Mouse (Mus musculus) cerebellum, adult 2 months (tissue): ENCODE results near the gene Exosc7. TPM values are rescaled to one million over a fixed set of nuclear protein-coding genes. Genes with fewer than 3 reads are reported as not detected.

Experiments used
- DNase-seq, 2 experiments: peaks; one replicate each; pipeline ENCODE4 v3.0.0; 2021
- H3K27ac ChIP-seq: fragments of 200-500 bp; 2 replicates; pipeline ENCODE4 v1.5.1; 2012; ENCODE audit warnings: low read length, control low read depth, inconsistent platforms; ENCODE audit not compliant: insufficient read depth
- H3K27me3 ChIP-seq: fragments of 200-500 bp; 2 replicates; pipeline ENCODE4 v1.6.1; 2012; ENCODE audit warnings: inconsistent platforms, mild to moderate bottlenecking, low read length, moderate library complexity; ENCODE audit not compliant: control insufficient read depth, insufficient read depth
- H3K4me1 ChIP-seq: fragments of 200-500 bp; 2 replicates; pipeline ENCODE4 v1.6.1; 2011; ENCODE audit warnings: low read length; ENCODE audit not compliant: control insufficient read depth, insufficient read depth
- H3K4me3 ChIP-seq: fragments of 200-500 bp; replicated peaks from 2 replicates; pipeline ENCODE3; 2011; ENCODE audit warnings: mild to moderate bottlenecking, low read depth, low read length, control low read depth; ENCODE audit not compliant: insufficient read depth
- CTCF ChIP-seq: fragments of 200-500 bp; IDR thresholded peaks from 2 replicates; pipeline ENCODE4 v1.5.1; 2011; ENCODE audit warnings: low read depth, mild to moderate bottlenecking, control low read depth, low read length, moderate library complexity, borderline replicate concordance; ENCODE audit not compliant: insufficient read depth
- POLR2A ChIP-seq: fragments of 200-500 bp; IDR thresholded peaks from 2 replicates; pipeline ENCODE4 v1.6.1; 2011; ENCODE audit warnings: low read length, control low read depth, borderline replicate concordance; ENCODE audit not compliant: insufficient read depth
- WGBS: fragments of 180-500 bp; shearing (Covaris S2); methylation state at CpG from one replicate; pipeline ENCODE4 v1.1.7; 2018; 5-methylcytosine and 5-hydroxymethylcytosine counted together
- polyA plus RNA-seq: library from polyadenylated mRNA; depleted of rRNA; stranded (reverse); fragments of >200 nt; gene quantifications from 2 replicates; pipeline ENCODE4 v1.2.3, GENCODE M21; 2012

Exosc7 gene
- polyA plus RNA-seq, 1 experiment = 57.2 TPM

DNA sequence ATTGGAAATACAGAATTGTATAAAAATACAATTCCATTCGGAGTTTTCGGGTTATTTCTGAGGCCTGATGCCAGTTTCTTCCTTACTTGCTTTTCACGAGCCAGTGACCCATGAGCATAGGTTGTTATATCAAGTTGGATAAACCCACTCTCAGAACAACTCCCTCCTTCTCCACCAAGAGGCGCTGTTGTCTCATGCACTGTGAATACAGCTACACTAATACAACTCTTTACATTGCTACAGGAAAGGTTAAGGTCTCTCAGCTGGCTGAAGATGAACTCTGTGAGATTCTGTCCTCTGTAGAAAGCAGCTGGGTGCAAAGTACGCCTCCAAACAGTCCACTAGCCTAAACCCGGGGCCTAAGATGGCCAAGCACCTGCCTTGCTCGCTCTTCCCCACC is 46.3 kb downstream of the Exosc7 start:
- no peaks in the 10 kb centered on the region for H3K27me3 ChIP-seq
- TF ChIP-seq POLR2A = no peak
- TF ChIP-seq CTCF = no peak
- no peaks in the 10 kb centered on the region for H3K4me1 ChIP-seq
- no peak overlapping the region for H3K4me3 ChIP-seq
- peak in 1 of 2 experiments; percentile 27 for DNase-seq
- no peak overlapping the region for H3K27ac ChIP-seq
- WGBS = 66% methylated on average over 7 of the region's 7 CpGs

DNA sequence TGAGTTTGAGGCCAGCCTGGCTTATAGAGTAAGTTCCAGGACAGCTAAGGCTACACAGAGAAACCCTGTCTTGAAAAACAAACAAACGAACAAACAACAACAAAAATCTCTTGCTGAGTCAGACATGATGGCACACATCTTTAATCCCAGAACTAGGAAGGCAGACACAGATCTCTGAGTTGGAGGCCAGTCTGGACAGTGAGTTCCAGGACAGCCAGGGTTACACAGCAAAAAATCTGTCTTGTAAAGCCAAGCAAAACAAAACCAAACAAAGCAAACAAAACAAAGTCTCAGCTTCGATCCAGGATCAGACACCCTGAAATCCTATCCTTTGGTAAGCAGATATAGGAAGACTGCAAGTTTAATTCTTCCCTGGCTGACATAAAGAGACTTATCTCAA is 48.8 kb downstream of the Exosc7 start:
- H3K27ac ChIP-seq = no peak overlapping the region
- 68% methylated on average over 2 of the region's 2 CpGs for WGBS

DNA sequence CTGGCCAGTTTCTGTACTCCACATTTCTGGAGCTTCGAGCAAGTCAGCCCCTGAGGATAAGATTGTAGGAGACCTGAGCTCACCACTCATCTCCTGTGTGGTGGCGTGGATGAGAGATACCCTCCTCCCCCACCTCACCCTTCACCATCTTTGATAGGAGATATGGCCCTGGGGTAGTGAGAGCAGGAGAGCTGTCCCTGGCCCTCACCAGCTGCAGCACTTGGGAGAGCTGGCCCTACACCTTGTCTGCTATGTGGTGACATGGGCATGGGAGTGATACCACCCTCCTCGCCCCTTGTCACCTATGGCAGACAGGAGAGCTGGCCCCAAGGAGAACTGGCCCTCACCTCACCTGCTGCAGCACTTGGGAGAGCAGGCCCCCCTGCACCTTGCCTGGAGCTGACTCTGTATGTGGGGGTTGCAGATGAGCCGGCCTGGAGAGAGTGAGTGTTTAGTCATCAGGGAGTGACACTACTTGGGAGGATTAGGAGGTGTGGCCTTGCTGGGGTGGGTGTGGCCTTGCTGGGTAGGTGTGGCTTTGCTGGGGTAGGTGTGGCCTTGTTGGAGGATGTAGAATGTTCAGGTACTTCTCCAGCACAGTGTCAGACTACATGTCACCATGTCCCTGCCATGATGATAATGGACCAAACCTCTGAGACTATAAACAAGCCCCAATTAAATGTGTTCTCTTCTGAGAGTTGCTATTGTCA is 50.1 kb downstream of the Exosc7 start:
- H3K4me1 ChIP-seq = no peaks in the 10 kb centered on the region
- no peak for DNase-seq
- H3K4me3 ChIP-seq = no peak overlapping the region
- WGBS = 89% methylated on average over 4 of the region's 4 CpGs
- H3K27me3 ChIP-seq = no peaks in the 10 kb centered on the region
- no peak overlapping the region for H3K27ac ChIP-seq
- TF ChIP-seq POLR2A = no peak
- TF ChIP-seq CTCF = no peak

More for the DNA sequence above, 48.8 kb downstream of the Exosc7 start:
- no peak for DNase-seq
- H3K4me3 ChIP-seq = no peak overlapping the region
- no peak for TF ChIP-seq POLR2A
- no peak for TF ChIP-seq CTCF
- H3K27me3 ChIP-seq = no peaks in the 10 kb centered on the region
- H3K4me1 ChIP-seq = no peaks in the 10 kb centered on the region

DNA sequence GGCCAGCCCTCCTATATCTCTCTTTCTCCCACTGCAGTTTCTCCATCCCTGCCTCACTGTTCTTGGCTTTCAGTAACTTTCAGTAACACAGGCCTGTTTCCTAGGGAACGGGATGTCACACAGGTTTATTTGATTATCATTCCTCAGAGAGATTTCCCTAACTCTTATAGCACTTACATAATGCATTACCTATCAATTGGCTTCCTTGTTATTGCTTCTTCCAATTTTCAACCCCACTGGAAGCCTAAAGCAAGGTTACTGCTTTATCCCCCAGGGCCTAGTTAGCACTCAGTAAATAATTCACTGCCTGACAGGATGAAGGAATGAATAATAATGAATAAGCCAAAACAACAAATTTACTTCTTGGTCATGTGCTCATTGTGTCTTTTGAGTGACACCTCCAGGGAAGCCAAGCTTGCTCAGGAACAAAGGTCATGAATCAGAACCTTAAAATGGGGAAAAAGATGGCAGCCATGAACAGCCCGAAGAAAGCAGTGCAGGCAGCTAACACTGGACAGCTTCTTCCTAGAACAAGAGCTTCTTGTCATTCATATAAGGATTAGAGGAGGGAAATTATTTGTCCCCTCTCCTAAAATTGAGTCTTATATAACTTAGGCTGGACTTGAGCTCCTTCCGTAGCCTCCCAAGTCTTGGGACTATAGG is 52.9 kb downstream of the Exosc7 start:
- H3K4me3 ChIP-seq = no peak overlapping the region
- no peaks in the 10 kb centered on the region for H3K4me1 ChIP-seq
- TF ChIP-seq CTCF = no peak
- TF ChIP-seq POLR2A = no peak
- WGBS = 87% methylated on average over 3 of the region's 3 CpGs
- no peaks in the 10 kb centered on the region for H3K27me3 ChIP-seq
- no peak overlapping the region for H3K27ac ChIP-seq
- no peak for DNase-seq

DNA sequence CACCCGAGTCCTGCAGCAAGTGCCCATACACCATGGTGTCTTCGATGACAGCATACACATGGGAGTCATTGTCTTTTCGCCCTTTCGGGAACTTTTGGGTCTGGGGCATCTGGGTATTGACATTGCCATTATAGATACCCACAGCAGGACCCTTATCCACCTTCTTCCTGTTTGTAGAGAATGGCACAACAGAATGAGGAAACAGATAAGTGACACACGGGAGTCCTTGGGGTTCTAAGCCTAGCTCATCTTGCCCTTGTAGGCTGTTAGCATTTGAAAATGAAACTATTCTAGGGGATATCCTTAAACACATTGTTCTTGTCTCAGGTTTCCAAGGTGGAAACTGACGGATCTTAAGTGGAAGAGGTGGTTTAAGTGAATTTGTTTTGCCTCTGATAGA is 60.7 kb downstream of the Exosc7 start:
- TF ChIP-seq POLR2A = no peak
- no peak for TF ChIP-seq CTCF
- WGBS = 87% methylated on average over 6 of the region's 6 CpGs

DNA sequence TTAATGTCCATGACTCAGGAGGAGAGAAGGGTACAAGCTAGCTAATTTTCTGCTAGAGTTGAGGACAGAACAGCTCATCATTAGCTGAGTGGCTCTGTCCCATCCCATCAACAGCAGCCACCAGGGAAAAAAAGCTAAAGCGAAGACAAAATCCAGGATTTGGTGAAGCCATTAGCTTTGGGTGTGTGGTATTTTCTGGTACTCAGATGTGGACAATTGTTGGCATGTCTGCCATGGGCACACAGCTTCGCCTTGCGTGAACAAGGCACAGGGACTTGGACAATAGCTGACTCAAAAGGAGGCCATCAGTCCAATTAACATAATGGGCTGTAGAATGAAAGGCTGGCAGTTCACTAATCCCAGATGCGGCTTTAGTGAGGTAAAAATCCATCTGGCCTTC is 61.3 kb downstream of the Exosc7 start:
- H3K27ac ChIP-seq = no peak overlapping the region
- WGBS = 47% methylated on average over 4 of the region's 4 CpGs
- H3K4me3 ChIP-seq = no peak overlapping the region
- no peak for TF ChIP-seq POLR2A
- no peak for TF ChIP-seq CTCF
- H3K4me1 ChIP-seq = no peaks in the 10 kb centered on the region
- H3K27me3 ChIP-seq = no peaks in the 10 kb centered on the region
- DNase-seq = no peak

More for the DNA sequence above, 60.7 kb downstream of the Exosc7 start:
- H3K27ac ChIP-seq = no peak overlapping the region
- no peak overlapping the region for H3K4me3 ChIP-seq
- no peak for DNase-seq
- no peaks in the 10 kb centered on the region for H3K27me3 ChIP-seq
- H3K4me1 ChIP-seq = no peaks in the 10 kb centered on the region

DNA sequence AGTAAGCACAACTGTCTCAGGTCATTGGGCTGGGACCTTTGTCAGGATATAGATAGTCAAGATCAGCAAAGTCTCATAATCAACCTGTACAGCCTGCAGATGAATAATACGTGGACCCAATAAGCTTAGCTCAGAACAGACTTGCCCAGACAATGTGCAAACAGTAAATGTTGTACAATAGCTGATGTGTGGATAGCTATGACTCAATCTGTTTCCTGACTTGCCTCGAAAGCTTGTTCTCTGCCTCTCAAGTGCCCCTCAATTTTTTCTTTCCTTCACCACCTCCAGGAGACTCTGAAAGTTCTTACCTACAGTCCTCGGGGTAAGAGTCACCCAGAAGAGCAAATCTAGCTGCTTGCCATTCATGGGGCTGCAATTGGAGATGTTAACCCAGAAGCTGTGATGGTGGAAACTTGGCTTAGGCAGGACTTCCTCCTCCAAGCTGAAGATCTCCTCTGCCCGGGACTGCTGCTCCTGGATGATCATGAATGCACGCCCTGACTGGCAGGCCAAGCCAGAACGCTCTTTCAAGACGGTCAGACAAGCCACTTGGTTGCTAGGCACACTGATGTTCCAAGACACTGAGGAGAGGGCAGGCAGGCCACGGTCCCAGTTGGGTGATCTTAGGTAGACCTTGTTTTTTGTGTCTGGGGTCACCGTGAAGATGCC is 64.5 kb downstream of the Exosc7 start:
- Histone ChIP-seq H3K4me3 (no peak overlapping the region), H3K27ac (no peak overlapping the region), H3K27me3 (no peaks in the 10 kb centered on the region), H3K4me1 (no peaks in the 10 kb centered on the region)
- no peak for DNase-seq
- TF ChIP-seq CTCF = no peak
- no peak for TF ChIP-seq POLR2A
- WGBS = 69% methylated on average over 9 of the region's 9 CpGs
